Mouse (Mus musculus): ENCODE results near the gene Dnajc11. TPM values are rescaled to one million over a fixed set of nuclear protein-coding genes. Genes with fewer than 3 reads are reported as not detected.

Gene Dnajc11
- polyA plus RNA-seq, 1 experiment from 2014 or later, result 25.7 TPM

DNA sequence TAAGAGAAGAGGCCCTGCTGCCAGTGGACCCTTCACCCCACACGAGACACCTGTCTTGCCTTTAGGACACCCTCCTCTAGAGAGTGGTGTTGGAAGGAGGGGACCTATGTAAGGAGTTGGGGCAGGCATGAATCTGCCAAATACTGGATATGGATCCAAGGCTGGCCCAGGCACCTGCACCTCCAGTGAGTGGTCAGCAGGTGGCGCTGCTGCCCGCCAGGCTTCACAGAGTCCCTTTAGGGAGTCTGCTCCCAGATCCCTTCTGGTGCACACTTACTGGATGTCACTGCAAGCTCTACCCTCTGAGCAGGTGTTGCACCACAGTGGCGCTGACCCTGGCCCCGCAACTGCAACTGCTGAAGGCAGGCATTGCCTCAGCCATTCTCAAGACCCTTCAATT lies 47.9 kb downstream of the Dnajc11 start:
- peak; percentile 32 for ATAC-seq
- TF ChIP-seq CTCF (IDR thresholded peaks at IDR 0.05; ENCODE audit: low read depth), result peak; percentile 99
- 10% methylated on average over 5 of the region's 5 CpGs for WGBS
- Histone ChIP-seq H3K4me3 (ENCODE audit: low read depth, low read length) (no peak overlapping the region), H3K4me2 (replicated peaks; ENCODE audit: low read depth) (no peak overlapping the region), H3K4me1 (replicated peaks; ENCODE audit: control insufficient read depth, insufficient read depth, low read length) (no peaks in the 10 kb centered on the region), H3K9ac (ENCODE audit: low read depth, low read length) (no peak overlapping the region), H3K27me3 (replicated peaks; ENCODE audit: control insufficient read depth, insufficient read depth, low read length) (no peaks in the 10 kb centered on the region), H3K36me3 (ENCODE audit: control insufficient read depth, insufficient read depth) (peaks cover 37% of the 10 kb centered on the region; the same call in 1 of the 2 replicates), H3K9me3 (ENCODE audit: control insufficient read depth) (no peaks in the 10 kb centered on the region), H3K27ac (ENCODE audit: low read depth, low read length) (no peak overlapping the region)

- H3K4me1 ChIP-seq (replicated peaks; ENCODE audit: control insufficient read depth, insufficient read depth, low read length), result no peaks in the 10 kb centered on the region
- WGBS, result 64% methylated on average over 17 of the region's 17 CpGs
- no peak for ATAC-seq
- no peak overlapping the region for H3K27ac ChIP-seq (ENCODE audit: low read depth, low read length)
- H3K27me3 ChIP-seq (replicated peaks; ENCODE audit: control insufficient read depth, insufficient read depth, low read length), result no peaks in the 10 kb centered on the region
- TF ChIP-seq CTCF (IDR thresholded peaks at IDR 0.05; ENCODE audit: low read depth), result no peak
- H3K4me2 ChIP-seq (replicated peaks; ENCODE audit: low read depth), result no peak overlapping the region
- H3K36me3 ChIP-seq (ENCODE audit: control insufficient read depth, insufficient read depth), result peaks cover 30% of the 10 kb centered on the region; the same call in 1 of the 2 replicates
- no peak overlapping the region for H3K4me3 ChIP-seq (ENCODE audit: low read depth, low read length)
- no peaks in the 10 kb centered on the region for H3K9me3 ChIP-seq (ENCODE audit: control insufficient read depth)
- H3K9ac ChIP-seq (ENCODE audit: low read depth, low read length), result no peak overlapping the region
These were observed 49.6 kb downstream of the Dnajc11 start for GRCm38 (mm10) chr4:151983043-151983442.

DNA sequence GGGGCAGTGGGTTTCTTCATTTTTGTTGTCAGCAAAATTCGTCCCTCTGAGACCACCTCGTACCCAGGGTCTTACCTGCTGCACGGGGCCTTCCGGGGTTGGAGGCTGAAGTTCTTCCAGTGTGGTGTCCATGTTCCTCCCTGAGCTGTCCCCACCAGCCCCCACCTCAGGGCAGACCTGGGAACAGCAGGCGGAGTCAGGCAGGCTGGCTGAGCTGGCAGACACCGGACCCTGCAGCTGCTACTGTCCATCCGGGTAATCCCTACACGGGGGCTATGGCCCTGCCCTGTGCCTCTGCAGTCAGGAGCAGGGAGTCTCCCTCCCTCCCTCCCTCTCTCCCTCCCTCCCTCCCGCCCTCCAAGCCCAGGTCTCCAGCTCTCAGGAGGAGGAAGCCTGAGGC lies 50.1 kb downstream of the Dnajc11 start:
- no peak overlapping the region for H3K4me2 ChIP-seq (replicated peaks; ENCODE audit: low read depth)
- ATAC-seq, result no peak
- H3K4me1 ChIP-seq (replicated peaks; ENCODE audit: control insufficient read depth, insufficient read depth, low read length), result no peaks in the 10 kb centered on the region
- peaks cover 29% of the 10 kb centered on the region; the same call in 1 of the 2 replicates for H3K36me3 ChIP-seq (ENCODE audit: control insufficient read depth, insufficient read depth)
- H3K4me3 ChIP-seq (ENCODE audit: low read depth, low read length), result no peak overlapping the region
- TF ChIP-seq CTCF (IDR thresholded peaks at IDR 0.05; ENCODE audit: low read depth), result no peak
- 45% methylated on average over 8 of the region's 9 CpGs for WGBS
- H3K27me3 ChIP-seq (replicated peaks; ENCODE audit: control insufficient read depth, insufficient read depth, low read length), result no peaks in the 10 kb centered on the region
- H3K27ac ChIP-seq (ENCODE audit: low read depth, low read length), result no peak overlapping the region
- H3K9ac ChIP-seq (ENCODE audit: low read depth, low read length), result peak overlapping the region; percentile 17; the same call in 1 of the 2 replicates
- H3K9me3 ChIP-seq (ENCODE audit: control insufficient read depth), result no peaks in the 10 kb centered on the region

DNA sequence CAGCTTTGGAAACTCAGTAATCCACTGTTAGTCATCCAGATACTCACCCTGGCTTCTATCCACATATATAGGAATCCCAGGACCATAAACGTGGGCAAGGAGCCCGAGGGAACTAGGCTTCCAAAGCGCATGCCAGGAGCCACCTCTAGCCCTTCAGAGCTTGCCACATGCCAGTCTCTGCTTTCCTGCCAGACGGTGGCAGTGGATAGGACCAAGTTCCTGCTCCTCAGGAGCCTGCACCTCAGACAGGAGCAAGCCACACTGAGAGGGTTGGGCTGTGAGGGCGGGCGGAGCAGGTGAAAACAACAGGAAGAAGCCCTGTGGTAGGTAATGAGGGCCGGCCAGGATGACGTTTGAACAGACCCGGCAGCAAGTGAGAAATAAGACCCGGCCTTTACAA lies 52.4 kb downstream of the Dnajc11 start:
- H3K4me1 ChIP-seq (replicated peaks; ENCODE audit: control insufficient read depth, insufficient read depth, low read length), result no peaks in the 10 kb centered on the region
- no peak overlapping the region for H3K4me3 ChIP-seq (ENCODE audit: low read depth, low read length)
- ATAC-seq, result peak; percentile 70
- H3K4me2 ChIP-seq (replicated peaks; ENCODE audit: low read depth), result peak overlapping the region; percentile 32; the same call in 1 of the 2 replicates
- no peak overlapping the region for H3K9ac ChIP-seq (ENCODE audit: low read depth, low read length)
- H3K9me3 ChIP-seq (ENCODE audit: control insufficient read depth), result no peaks in the 10 kb centered on the region
- peaks cover 18% of the 10 kb centered on the region for H3K36me3 ChIP-seq (ENCODE audit: control insufficient read depth, insufficient read depth)
- TF ChIP-seq CTCF (IDR thresholded peaks at IDR 0.05; ENCODE audit: low read depth), result peak; percentile 50
- no peaks in the 10 kb centered on the region for H3K27me3 ChIP-seq (replicated peaks; ENCODE audit: control insufficient read depth, insufficient read depth, low read length)
- WGBS, result 21% methylated on average over 10 of the region's 10 CpGs
- H3K27ac ChIP-seq (ENCODE audit: low read depth, low read length), result no peak overlapping the region

DNA sequence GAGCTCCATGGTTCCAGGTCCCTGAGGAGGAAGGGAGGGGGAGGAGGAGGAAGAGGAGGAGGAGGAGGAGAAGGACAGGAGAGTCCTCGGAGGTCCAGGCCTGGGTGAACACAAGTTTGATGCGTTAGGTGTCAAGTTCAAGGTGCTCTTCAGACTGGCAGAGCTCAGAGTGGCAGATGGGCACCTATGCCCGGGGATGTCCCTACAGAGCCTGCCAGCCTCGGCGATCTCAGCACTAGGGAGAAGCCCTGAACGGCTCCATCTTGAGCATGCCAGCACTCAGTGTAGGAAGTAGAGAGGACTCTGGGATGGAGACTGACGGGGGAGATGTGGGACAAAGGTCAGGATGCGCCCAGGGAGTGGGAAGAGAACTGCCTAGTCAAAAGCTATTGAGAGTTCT lies 53.2 kb downstream of the Dnajc11 start:
- no peak overlapping the region for H3K9ac ChIP-seq (ENCODE audit: low read depth, low read length)
- peaks cover 23% of the 10 kb centered on the region for H3K36me3 ChIP-seq (ENCODE audit: control insufficient read depth, insufficient read depth)
- WGBS, result 48% methylated on average over 8 of the region's 8 CpGs
- peak overlapping the region; percentile 32; the same call in 1 of the 2 replicates for H3K4me2 ChIP-seq (replicated peaks; ENCODE audit: low read depth)
- no peak; the same call in 1 of the 2 replicates for ATAC-seq
- TF ChIP-seq CTCF (IDR thresholded peaks at IDR 0.05; ENCODE audit: low read depth), result no peak
- H3K4me3 ChIP-seq (ENCODE audit: low read depth, low read length), result no peak overlapping the region
- H3K27ac ChIP-seq (ENCODE audit: low read depth, low read length), result 0 out of 2 replicates have a peak overlapping the region, but pooled peaks have one; percentile 22
- H3K27me3 ChIP-seq (replicated peaks; ENCODE audit: control insufficient read depth, insufficient read depth, low read length), result no peaks in the 10 kb centered on the region
- no peaks in the 10 kb centered on the region for H3K9me3 ChIP-seq (ENCODE audit: control insufficient read depth)
- no peaks in the 10 kb centered on the region for H3K4me1 ChIP-seq (replicated peaks; ENCODE audit: control insufficient read depth, insufficient read depth, low read length)

- Histone ChIP-seq H3K4me1 (replicated peaks; ENCODE audit: control insufficient read depth, insufficient read depth, low read length) (no peaks in the 10 kb centered on the region), H3K9ac (ENCODE audit: low read depth, low read length) (peak overlapping the region; percentile 76), H3K36me3 (ENCODE audit: control insufficient read depth, insufficient read depth) (peaks cover 22% of the 10 kb centered on the region), H3K4me2 (replicated peaks; ENCODE audit: low read depth) (peak overlapping the region; percentile 87), H3K4me3 (ENCODE audit: low read depth, low read length) (peak overlapping the region; percentile 85), H3K9me3 (ENCODE audit: control insufficient read depth) (no peaks in the 10 kb centered on the region), H3K27me3 (replicated peaks; ENCODE audit: control insufficient read depth, insufficient read depth, low read length) (no peaks in the 10 kb centered on the region), H3K27ac (ENCODE audit: low read depth, low read length) (0 out of 2 replicates have a peak overlapping the region, but pooled peaks have one; percentile 46)
- 24% methylated on average over 10 of the region's 10 CpGs for WGBS
- ATAC-seq, result no peak
- TF ChIP-seq CTCF (IDR thresholded peaks at IDR 0.05; ENCODE audit: low read depth), result no peak
These were observed 54.5 kb downstream of the Dnajc11 start for GRCm38 (mm10) chr4:151988014-151988341.

All from intestine, postnatal 0 days (tissue).